26 mouse cellular contexts compared by ENCODE assay signal in genomic region chr1:184277001-184277400, GRCm38 (mm10).
DNase-seq lines count a peak whose midpoint lies in the region; ATAC-seq lines count a peak whose summit lies in the region.
"Had no signal": no experiment of that assay in that cellular context is flagged by ENCODE, and none has a peak within 500 bp of the region (broad histone marks: within the 10 kb centered on the region; RNA-seq: fewer than 3 reads in every experiment).

No protein-coding gene starts in this region.

- peak; percentile 29 to 30 for DNase-seq in urinary bladder, postnatal 36 days (ENCODE audit: low spot score in 2 of 2)
- no peak for DNase-seq in urinary bladder, adult 2 months (ENCODE audit: low spot score)
- no peak for DNase-seq in cerebellum, adult 18-20 months
- DNase-seq in thymus, postnatal 14 days: no peak
- DNase-seq in cerebellum, adult 9-11 months: no peak
- DNase-seq: adrenal gland, postnatal 36 days; cerebellum, adult 11-12 months; gastrocnemius, postnatal 14 days; heart, postnatal 36 days; kidney, adult 9 months; kidney, postnatal 36 days; lung, adult 18-20 months; lung, postnatal 4 days; thymus, postnatal 4 days had no signal

- WGBS in heart, embryonic 12.5 days: 68% methylated on average over 2 of the region's 2 CpGs

- H3K4me3 ChIP-seq in heart, embryonic 12.5 days: no peak overlapping the region
- H3K4me3 ChIP-seq: embryonic facial prominence, embryonic 12.5 days; erythroblast, embryonic 14.5 days; heart, embryonic 13.5 days; hindbrain, embryonic 15.5 days; left cerebral cortex, adult 2 months; midbrain, embryonic 12.5 days; neural tube, embryonic 12.5 days had no signal

- H3K36me3 ChIP-seq in heart, embryonic 12.5 days: no peaks in the 10 kb centered on the region
- H3K36me3 ChIP-seq: embryonic facial prominence, embryonic 12.5 days; heart, embryonic 13.5 days; hindbrain, embryonic 15.5 days; midbrain, embryonic 12.5 days; neural tube, embryonic 12.5 days had no signal

- no peaks in the 10 kb centered on the region for H3K9me3 ChIP-seq in heart, embryonic 12.5 days (replicated peaks)
- H3K9me3 ChIP-seq: embryonic facial prominence, embryonic 12.5 days; heart, embryonic 13.5 days; hindbrain, embryonic 15.5 days; midbrain, embryonic 12.5 days; neural tube, embryonic 12.5 days had no signal

- H3K4me2 ChIP-seq in heart, embryonic 12.5 days: no peak overlapping the region
- H3K4me2 ChIP-seq: embryonic facial prominence, embryonic 12.5 days; heart, embryonic 13.5 days; hindbrain, embryonic 15.5 days; liver, embryonic 11.5 days; midbrain, embryonic 12.5 days; neural tube, embryonic 12.5 days had no signal

- H3K27me3 ChIP-seq in heart, embryonic 12.5 days (replicated peaks): peaks cover 4% of the 10 kb centered on the region; the same call in 1 of the 2 replicates
- H3K27me3 ChIP-seq: hindbrain, embryonic 15.5 days; neural tube, embryonic 12.5 days had no signal

- no peak overlapping the region for H3K9ac ChIP-seq in heart, embryonic 12.5 days
- H3K9ac ChIP-seq: embryonic facial prominence, embryonic 12.5 days; heart, embryonic 13.5 days; hindbrain, embryonic 15.5 days; midbrain, embryonic 12.5 days; neural tube, embryonic 12.5 days had no signal

- H3K27ac ChIP-seq in heart, embryonic 12.5 days (ENCODE audit: poor library complexity, severe bottlenecking): no peak overlapping the region
- H3K27ac ChIP-seq: embryonic facial prominence, embryonic 12.5 days; heart, embryonic 13.5 days; hindbrain, embryonic 15.5 days; left cerebral cortex, adult 2 months; midbrain, embryonic 12.5 days; neural tube, embryonic 12.5 days had no signal

- peak; percentile 89 to 91 for ATAC-seq in hematopoietic stem cell, adult 5-6 weeks (replicated peaks in 1 of 2; ENCODE audit: insufficient read depth in 1 of 2, low FRiP score in 2 of 2, low TSS enrichment in 1 of 2, low read depth in 1 of 2, poor library complexity in 2 of 2, severe bottlenecking in 2 of 2)
- ATAC-seq in megakaryocyte progenitor cell, adult 5-6 weeks (replicated peaks; ENCODE audit: poor library complexity): peak; percentile 81
- no peak for ATAC-seq in heart, embryonic 12.5 days (ENCODE audit: insufficient number of reproducible peaks, low FRiP score)
- ATAC-seq: forebrain, embryonic 14.5 days had no signal

- H3K4me1 ChIP-seq in heart, embryonic 12.5 days (replicated peaks): no peaks in the 10 kb centered on the region
- H3K4me1 ChIP-seq: embryonic facial prominence, embryonic 12.5 days; hindbrain, embryonic 15.5 days; midbrain, embryonic 12.5 days; neural tube, embryonic 12.5 days had no signal

Comparison
In these comparisons a context has a peak if more than half of its experiments do, and no peak if none do; other contexts are left out.
1. DNase-seq: peak in urinary bladder, postnatal 36 days (2 of 2); none in urinary bladder, adult 2 months (single experiment), cerebellum, adult 18-20 months (0 of 2), thymus, postnatal 14 days (single experiment) and cerebellum, adult 9-11 months (single experiment).